13 mouse cellular contexts compared by ENCODE assay signal in the genomic region with DNA sequence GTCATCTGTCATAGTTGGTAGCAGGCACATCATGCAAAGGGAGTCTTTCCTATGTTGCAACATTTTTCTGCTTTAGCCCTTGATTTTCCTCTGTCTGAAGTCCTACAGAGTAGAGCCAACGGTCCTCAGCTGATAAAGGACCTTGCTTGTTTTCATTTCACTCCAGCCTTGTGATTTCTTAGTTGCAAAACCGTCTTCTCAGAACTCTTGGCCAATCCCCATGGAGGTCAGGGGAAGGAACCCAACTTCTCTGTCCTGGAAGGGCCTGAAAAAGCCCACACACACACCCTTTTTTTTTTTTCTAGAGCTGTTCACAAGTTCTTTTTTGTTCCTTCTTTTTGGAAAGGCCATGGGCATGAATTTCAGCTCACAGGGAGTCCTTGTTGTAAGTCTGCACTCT. TPM values are rescaled to one million over a fixed set of nuclear protein-coding genes. Genes with fewer than 3 reads are reported as not detected.
A peak's percentile ranks its signal among the peaks of the same experiment; 100 is the strongest.
DNase-seq lines count a peak whose midpoint lies in the region; ATAC-seq and TF ChIP-seq lines count a peak whose summit lies in the region.
"Had no signal": no experiment of that assay in that cellular context is flagged by ENCODE, and none has a peak within 500 bp of the region (broad histone marks: within the 10 kb centered on the region; RNA-seq: fewer than 3 reads in every experiment).

No protein-coding gene starts in this region.

- H3K4me1 ChIP-seq in liver, adult 2 months (ENCODE audit: control insufficient read depth, insufficient read depth, low read length): peaks cover 3% of the 10 kb centered on the region; the same call in 1 of the 2 replicates
- H3K4me1 ChIP-seq in lung, postnatal 0 days (ENCODE audit: insufficient read depth, low read depth, low read length): no peaks in the 10 kb centered on the region; the same call in 1 of the 2 replicates
- H3K4me1 ChIP-seq: embryonic facial prominence, embryonic 13.5 days; forebrain, embryonic 13.5 days; limb, embryonic 15.5 days had no signal

- H3K27ac ChIP-seq in liver, adult 2 months (replicated peaks; ENCODE audit: insufficient read depth, low read depth, low read length): peak overlapping the region; percentile 26; the same call in 1 of the 2 replicates
- peak overlapping the region; percentile 51; the same call in 1 of the 2 replicates for H3K27ac ChIP-seq in lung, postnatal 0 days (ENCODE audit: low read length)
- H3K27ac ChIP-seq: embryonic facial prominence, embryonic 13.5 days; forebrain, embryonic 13.5 days; limb, embryonic 15.5 days; stomach, postnatal 0 days had no signal

- TF ChIP-seq POLR2A in liver, adult 2 months (IDR thresholded peaks at IDR 0.05; ENCODE audit: extremely low read depth, insufficient read depth, low read length): no peak

- intact Hi-C loops in left cerebral cortex, postnatal 4 days (cut with DNase I): no loop called here

- H3K79me2 ChIP-seq in liver, adult 2 months (ENCODE audit: control insufficient read depth, insufficient read depth, low read length): no peaks in the 10 kb centered on the region

- no peak for TF ChIP-seq CTCF in liver, adult 2 months (IDR thresholded peaks at IDR 0.05; ENCODE audit: low read depth, low read length)
- no peak for TF ChIP-seq CTCF in lung, postnatal 0 days (IDR thresholded peaks at IDR 0.05)

- 12% methylated on average over 2 of the region's 2 CpGs for WGBS in liver, adult 2 months
- WGBS in lung, postnatal 0 days: 20% methylated on average over 2 of the region's 2 CpGs

- H3K4me2 ChIP-seq in lung, postnatal 0 days (replicated peaks; ENCODE audit: low read depth, low read length): no peak overlapping the region
- H3K4me2 ChIP-seq: embryonic facial prominence, embryonic 13.5 days; forebrain, embryonic 13.5 days; limb, embryonic 15.5 days; midbrain, embryonic 11.5 days had no signal

- ATAC-seq in lung, postnatal 0 days: peak; percentile 87
- ATAC-seq: forebrain, embryonic 13.5 days had no signal

- no peaks in the 10 kb centered on the region for H3K9me3 ChIP-seq in lung, postnatal 0 days (ENCODE audit: low read length)
- H3K9me3 ChIP-seq: embryonic facial prominence, embryonic 13.5 days; forebrain, embryonic 13.5 days; limb, embryonic 15.5 days had no signal

- H3K36me3 ChIP-seq in liver, adult 2 months (ENCODE audit: control insufficient read depth, insufficient read depth, low read length): no peaks in the 10 kb centered on the region
- no peaks in the 10 kb centered on the region for H3K36me3 ChIP-seq in lung, postnatal 0 days (ENCODE audit: insufficient read depth, low read length)
- H3K36me3 ChIP-seq: embryonic facial prominence, embryonic 13.5 days; limb, embryonic 15.5 days had no signal

- no peak overlapping the region for H3K4me3 ChIP-seq in liver, adult 2 months (ENCODE audit: insufficient read depth, low read depth, low read length)
- no peak overlapping the region for H3K4me3 ChIP-seq in lung, postnatal 0 days (ENCODE audit: low read depth, low read length)
- H3K4me3 ChIP-seq: embryonic facial prominence, embryonic 13.5 days; forebrain, embryonic 13.5 days; limb, embryonic 15.5 days had no signal

- TF ChIP-seq EP300 in lung, postnatal 0 days (IDR thresholded peaks at IDR 0.05): peak; percentile 91

- H3K9ac ChIP-seq in liver, adult 2 months (ENCODE audit: low read depth, low read length): no peak overlapping the region
- H3K9ac ChIP-seq in lung, postnatal 0 days (replicated peaks; ENCODE audit: low read depth): no peak overlapping the region
- H3K9ac ChIP-seq: embryonic facial prominence, embryonic 13.5 days; forebrain, embryonic 13.5 days; limb, embryonic 15.5 days had no signal

- no peaks in the 10 kb centered on the region for H3K27me3 ChIP-seq in liver, adult 2 months (ENCODE audit: control insufficient read depth, insufficient read depth, low read length)
- H3K27me3 ChIP-seq in lung, postnatal 0 days (replicated peaks; ENCODE audit: insufficient read depth, low read length): no peaks in the 10 kb centered on the region
- H3K27me3 ChIP-seq: embryonic facial prominence, embryonic 13.5 days; forebrain, embryonic 13.5 days; limb, embryonic 15.5 days had no signal

- peak; percentile 53 for DNase-seq in liver, adult 2 months (ENCODE audit: extremely low read depth, low read depth, low spot score)
- no peak for DNase-seq in liver
- peak; percentile 72 for DNase-seq in fibroblast of lung, adult 2 months (ENCODE audit: low read depth)
- peak; percentile 88 for DNase-seq in lung, postnatal 0 days (ENCODE audit: low spot score)
- peak; percentile 54 for DNase-seq in skeletal muscle tissue, adult 2 months (ENCODE audit: low read depth, low spot score)
- no peak for DNase-seq in left cerebral cortex, postnatal 4 days
- no peak for DNase-seq in kidney, postnatal 14 days
- DNase-seq: cerebellum, postnatal 25 days had no signal

RNA-seq across cellular contexts. Expression of a gene that starts 9.3 kb away (rescaled TPM):
- total RNA-seq in liver, adult 2 months (2014; rRNA removed): 10.7 and 12.9 TPM in 2 replicates
- 6.7 and 10.1 TPM in 2 replicates for polyA plus RNA-seq in liver, adult 2 months (2012; rRNA removed)
- polyA plus RNA-seq in lung, postnatal 0 days (2015; fragmentation: Nextera tagmentation; extraction: Ambion mirVana): 7.5 and 8.0 TPM in 2 replicates
- 10 to 100 TPM; 67.0 to 69.6 TPM for total RNA-seq in left cerebral cortex, postnatal 4 days (2021)

Comparison
In these comparisons a context has a peak if more than half of its experiments do, and no peak if none do; other contexts are left out.
1. DNase-seq: peak in liver, adult 2 months (single experiment), fibroblast of lung, adult 2 months (single experiment), lung, postnatal 0 days (single experiment) and skeletal muscle tissue, adult 2 months (single experiment); none in liver (single experiment), left cerebral cortex, postnatal 4 days (single experiment) and kidney, postnatal 14 days (single experiment).